ENCODE assay signal across 8 mouse cellular contexts in the genomic region with DNA sequence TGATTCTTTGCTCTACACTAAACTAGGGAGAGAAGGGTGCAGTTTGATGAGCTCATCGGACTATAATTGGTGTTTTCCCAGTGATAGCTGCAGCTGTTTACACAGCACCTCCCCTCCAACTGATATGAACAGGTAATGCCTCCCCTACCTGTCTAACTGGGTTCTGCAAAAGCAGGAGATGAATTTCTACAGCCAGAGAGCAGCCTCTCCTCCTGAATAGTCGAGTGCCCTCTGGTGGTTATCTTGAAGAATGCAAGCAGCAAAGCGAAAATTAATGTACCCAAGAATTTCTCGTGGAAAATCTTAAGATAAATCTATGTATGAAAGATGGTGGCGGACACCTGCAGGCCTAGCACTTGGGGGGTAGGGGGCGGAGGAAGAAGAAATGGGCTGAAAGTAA. TPM values are rescaled to one million over a fixed set of nuclear protein-coding genes. Genes with fewer than 3 reads are reported as not detected.
DNase-seq lines count a peak whose midpoint lies in the region; ATAC-seq and TF ChIP-seq lines count a peak whose summit lies in the region.

No protein-coding gene starts in this region.

- no peaks in the 10 kb centered on the region for H3K9me3 ChIP-seq in limb, embryonic 11.5 days (ENCODE audit: control insufficient read depth, low read length)
- no peaks in the 10 kb centered on the region for H3K9me3 ChIP-seq in limb, embryonic 10.5 days (replicated peaks)
- H3K9me3 ChIP-seq in MEL (replicated peaks; ENCODE audit: insufficient read depth, low read length) = no peaks in the 10 kb centered on the region
- H3K9me3 ChIP-seq in midbrain, embryonic 14.5 days (ENCODE audit: control insufficient read depth, low read length) = no peaks in the 10 kb centered on the region

- ATAC-seq in limb, embryonic 11.5 days (ENCODE audit: insufficient number of reproducible peaks, low FRiP score, low TSS enrichment, low read depth) = no peak
- ATAC-seq in midbrain, embryonic 14.5 days (ENCODE audit: low FRiP score, low TSS enrichment) = no peak

- no peaks in the 10 kb centered on the region for H3K27me3 ChIP-seq in limb, embryonic 11.5 days (ENCODE audit: control insufficient read depth, insufficient read depth, low read length)
- H3K27me3 ChIP-seq in limb, embryonic 10.5 days (ENCODE audit: low read depth, poor library complexity, severe bottlenecking) = no peaks in the 10 kb centered on the region
- H3K27me3 ChIP-seq in MEL (ENCODE audit: control insufficient read depth in 1 of 2, insufficient read depth in 2 of 2, low read length in 2 of 2) = no peaks in the 10 kb centered on the region
- H3K27me3 ChIP-seq in midbrain, embryonic 14.5 days (ENCODE audit: control insufficient read depth, insufficient read depth, low read length) = no peaks in the 10 kb centered on the region

- no peak overlapping the region for H3K4me3 ChIP-seq in limb, embryonic 11.5 days (ENCODE audit: low read depth, low read length)
- H3K4me3 ChIP-seq in limb, embryonic 10.5 days = no peak overlapping the region
- H3K4me3 ChIP-seq in MEL (ENCODE audit: control insufficient read depth in 1 of 2, insufficient read depth in 1 of 2, low read depth in 2 of 2, low read length in 2 of 2) = peak overlapping the region in 1 of 2 experiments; percentile 11; a peak in 2 of 4 replicates
- no peak overlapping the region for H3K4me3 ChIP-seq in midbrain, embryonic 14.5 days (replicated peaks; ENCODE audit: low read depth, low read length)

- TF ChIP-seq RAD21 in MEL (IDR thresholded peaks at IDR 0.05; ENCODE audit: low read depth, low read length) = peak; percentile 76

- H3K79me2 ChIP-seq in MEL (ENCODE audit: control insufficient read depth, insufficient read depth, low read length, poor library complexity) = no peaks in the 10 kb centered on the region

- H3K4me1 ChIP-seq in limb, embryonic 11.5 days (ENCODE audit: control insufficient read depth, insufficient read depth, low read length) = peaks cover 5% of the 10 kb centered on the region; the same call in 1 of the 2 replicates
- peaks cover 18% of the 10 kb centered on the region for H3K4me1 ChIP-seq in limb, embryonic 10.5 days
- H3K4me1 ChIP-seq in MEL (ENCODE audit: control insufficient read depth in 1 of 2, insufficient read depth in 2 of 2, low read length in 2 of 2) = peaks cover 0 to 3% of the 10 kb centered on the region in 2 experiments; a peak in 1 of 4 replicates
- no peaks in the 10 kb centered on the region for H3K4me1 ChIP-seq in midbrain, embryonic 14.5 days (ENCODE audit: control insufficient read depth, insufficient read depth, low read length)

- TF ChIP-seq CTCF in MEL (IDR thresholded peaks at IDR 0.05 in 2 of 3, conservative IDR thresholded peaks at IDR 0.05 in 1 of 3; ENCODE audit: control insufficient read depth in 1 of 3, insufficient read depth in 1 of 3, low read depth in 2 of 3, low read length in 3 of 3, poor library complexity in 1 of 3, severe bottlenecking in 1 of 3) = peak; percentile 73 to 92 (median 89)

- peak; percentile 40 for DNase-seq in limb, embryonic 11.5 days (ENCODE audit: low spot score)
- no peak for DNase-seq in limb, embryonic 10.5 days (ENCODE audit: low spot score)
- peak; percentile 69 for DNase-seq in MEL (ENCODE audit: low read depth, low spot score)
- DNase-seq in cerebellum, adult 8-10 months = peak; percentile 61
- DNase-seq in heart, postnatal 10 days = peak; percentile 46 to 69
- DNase-seq in left cerebral cortex, postnatal 14 days (ENCODE audit: low spot score in 2 of 2) = peak; percentile 59 to 68
- DNase-seq in midbrain, embryonic 14.5 days = peak; percentile 88
- no peak for DNase-seq in yolk sac, embryonic 10.5 days (ENCODE audit: low spot score)

- intact Hi-C loops in heart, postnatal 10 days (cut with DNase I) = loop anchor here (2.0 kb wide), 1 partner anchor 29 kb away; no protein-coding TSS in a partner anchor
- intact Hi-C loops in left cerebral cortex, postnatal 14 days (cut with DNase I) = loop anchor here (2.0 kb wide), 1 partner anchor 21 kb away; no protein-coding TSS in a partner anchor

- no peak overlapping the region for H3K27ac ChIP-seq in limb, embryonic 11.5 days (replicated peaks; ENCODE audit: low read depth, low read length)
- H3K27ac ChIP-seq in limb, embryonic 10.5 days = no peak overlapping the region
- no peak overlapping the region for H3K27ac ChIP-seq in MEL (ENCODE audit: control insufficient read depth, low read depth, low read length)
- no peak overlapping the region for H3K27ac ChIP-seq in midbrain, embryonic 14.5 days (replicated peaks; ENCODE audit: low read depth, low read length)

- H3K4me2 ChIP-seq in limb, embryonic 11.5 days (ENCODE audit: low read depth, severe bottlenecking) = no peak overlapping the region
- H3K4me2 ChIP-seq in midbrain, embryonic 14.5 days (ENCODE audit: low read length) = no peak overlapping the region

- H3K36me3 ChIP-seq in limb, embryonic 11.5 days (ENCODE audit: control insufficient read depth, insufficient read depth, low read length) = no peaks in the 10 kb centered on the region
- no peaks in the 10 kb centered on the region for H3K36me3 ChIP-seq in limb, embryonic 10.5 days
- H3K36me3 ChIP-seq in MEL (ENCODE audit: control insufficient read depth in 1 of 2, insufficient read depth in 2 of 2, low read length in 2 of 2) = no peaks in the 10 kb centered on the region
- H3K36me3 ChIP-seq in midbrain, embryonic 14.5 days (ENCODE audit: control insufficient read depth, insufficient read depth, low read length) = no peaks in the 10 kb centered on the region

- TF ChIP-seq POLR2A in MEL (IDR thresholded peaks at IDR 0.05; ENCODE audit: control insufficient read depth in 1 of 2, insufficient read depth in 1 of 2, low read depth in 1 of 2, low read length in 2 of 2, poor library complexity in 1 of 2) = no peak

- WGBS in limb, embryonic 11.5 days = 11% methylated on average over 6 of the region's 6 CpGs
- 11% methylated on average over 6 of the region's 6 CpGs for WGBS in limb, embryonic 10.5 days
- WGBS in midbrain, embryonic 14.5 days = 10% methylated on average over 6 of the region's 6 CpGs

- no peak for TF ChIP-seq EP300 in MEL (IDR thresholded peaks at IDR 0.05; ENCODE audit: low read depth in 1 of 2, low read length in 2 of 2)

- H3K9ac ChIP-seq in limb, embryonic 11.5 days (ENCODE audit: low read length) = no peak overlapping the region
- no peak overlapping the region for H3K9ac ChIP-seq in MEL (ENCODE audit: control insufficient read depth, low read depth, low read length, poor library complexity, severe bottlenecking)
- no peak overlapping the region for H3K9ac ChIP-seq in midbrain, embryonic 14.5 days (replicated peaks; ENCODE audit: low read length)

TF ChIP-seq in MEL, 35 proteins besides CTCF, POLR2A, EP300 and RAD21:
- TF ChIP-seq BHLHE40 (IDR thresholded peaks at IDR 0.05; ENCODE audit: borderline replicate concordance, low read depth, low read length) (peak; percentile 56; the same call in 1 of the 2 replicates), SIN3A (IDR thresholded peaks at IDR 0.05; ENCODE audit: low read length) (no peak), ZC3H11A (IDR thresholded peaks at IDR 0.05; ENCODE audit: low read depth, low read length) (peak; percentile 72), SMC3 (IDR thresholded peaks at IDR 0.05; ENCODE audit: low read depth, low read length) (peak; percentile 86)

RNA-seq across cellular contexts. Expression of gene Aktip, which starts 52.1 kb away (rescaled TPM):
- 45.4 and 45.6 TPM in 2 replicates for polyA plus RNA-seq in limb, embryonic 11.5 days (2014; fragmentation: Nextera tagmentation; extraction: Ambion mirVana)
- polyA plus RNA-seq in limb, embryonic 10.5 days (2016; fragmentation: Nextera tagmentation; extraction: Ambion mirVana) = 39.3 and 39.7 TPM in 2 replicates
- 4.4 and 4.6 TPM in 2 replicates for total RNA-seq in MEL (2012; rRNA removed)
- 1 to 10 TPM in 1 of 2 experiments, not detected in 1; 8.5 TPM for polyA plus RNA-seq in MEL (2012; ENCODE audit: insufficient read depth in 1 of 2, insufficient read length in 2 of 2, low read depth in 1 of 2, low replicate concordance in 2 of 2, missing spikeins in 1 of 2)
- 10 to 100 TPM; 36.1 to 40.3 TPM for total RNA-seq in heart, postnatal 10 days (2021)
- total RNA-seq in left cerebral cortex, postnatal 14 days (2021) = 10 to 100 TPM; 67.4 to 70.3 TPM
- polyA plus RNA-seq in midbrain, embryonic 14.5 days (2014; fragmentation: Nextera tagmentation; extraction: Ambion mirVana) = 131 and 143 TPM in 2 replicates

Comparison
In these comparisons a context has a peak if more than half of its experiments do, and no peak if none do; other contexts are left out.
1. DNase-seq: peak in limb, embryonic 11.5 days (single experiment), MEL (single experiment), cerebellum, adult 8-10 months (single experiment), heart, postnatal 10 days (2 of 2), left cerebral cortex, postnatal 14 days (2 of 2) and midbrain, embryonic 14.5 days (single experiment); none in limb, embryonic 10.5 days (single experiment) and yolk sac, embryonic 10.5 days (single experiment).